Mouse (Mus musculus) ES-Bruce4 (cell line): ENCODE measurements around the gene Kcnk16. TPM values are rescaled to one million over a fixed set of nuclear protein-coding genes. Genes with fewer than 3 reads are reported as not detected.

Experiments used
- H3K27ac ChIP-seq: 2 replicates; pipeline ENCODE4 v1.5.1; 2012; ENCODE audit warnings: low read length, inconsistent platforms; ENCODE audit not compliant: insufficient read depth
- H3K27me3 ChIP-seq: 2 replicates; pipeline ENCODE4 v1.6.1; 2012; ENCODE audit warnings: mild to moderate bottlenecking, low read length, inconsistent platforms; ENCODE audit not compliant: control insufficient read depth, poor library complexity, insufficient read depth, severe bottlenecking
- H3K36me3 ChIP-seq: 2 replicates; pipeline ENCODE4 v1.6.1; 2012; ENCODE audit warnings: inconsistent platforms, mild to moderate bottlenecking, low read length, moderate library complexity; ENCODE audit not compliant: control insufficient read depth, poor library complexity, insufficient read depth, severe bottlenecking
- H3K4me1 ChIP-seq: one replicate; pipeline ENCODE4 v1.8.1; 2011; ENCODE audit warnings: low read length; ENCODE audit not compliant: control insufficient read depth, insufficient read depth
- H3K4me3 ChIP-seq: 2 replicates; pipeline ENCODE4 v1.5.1; 2011; ENCODE audit warnings: low read depth, mild to moderate bottlenecking, low read length
- H3K9ac ChIP-seq: 2 replicates; pipeline ENCODE4 v1.6.1; 2012; ENCODE audit warnings: low read depth, mild to moderate bottlenecking, inconsistent platforms; ENCODE audit not compliant: poor library complexity, severe bottlenecking
- H3K9me3 ChIP-seq: replicated peaks from 2 replicates; pipeline ENCODE4 v1.6.1; 2012; ENCODE audit warnings: mild to moderate bottlenecking, low read length, inconsistent platforms; ENCODE audit not compliant: control insufficient read depth, poor library complexity, insufficient read depth, severe bottlenecking
- CTCF ChIP-seq: IDR thresholded peaks from one replicate; pipeline ENCODE4 v1.8.1; 2011; ENCODE audit warnings: low read depth, low read length
- EP300 ChIP-seq: IDR thresholded peaks from 2 replicates; pipeline ENCODE4 v1.6.1; 2011; ENCODE audit warnings: low read depth, low read length; ENCODE audit not compliant: insufficient read depth
- POLR2A ChIP-seq: IDR thresholded peaks from one replicate; pipeline ENCODE4 v1.8.1; 2011; ENCODE audit warnings: low read length; ENCODE audit not compliant: insufficient read depth
- polyA plus RNA-seq: library from polyadenylated mRNA; stranded (reverse); fragments of >200 nt; gene quantifications from 2 replicates; pipeline ENCODE4 v1.2.4, GENCODE M21; 2011; ENCODE audit warnings: low read depth; ENCODE audit not compliant: missing spikeins, insufficient read depth, insufficient read length

Kcnk16 gene
- polyA plus RNA-seq, 1 experiment: not detected

DNA sequence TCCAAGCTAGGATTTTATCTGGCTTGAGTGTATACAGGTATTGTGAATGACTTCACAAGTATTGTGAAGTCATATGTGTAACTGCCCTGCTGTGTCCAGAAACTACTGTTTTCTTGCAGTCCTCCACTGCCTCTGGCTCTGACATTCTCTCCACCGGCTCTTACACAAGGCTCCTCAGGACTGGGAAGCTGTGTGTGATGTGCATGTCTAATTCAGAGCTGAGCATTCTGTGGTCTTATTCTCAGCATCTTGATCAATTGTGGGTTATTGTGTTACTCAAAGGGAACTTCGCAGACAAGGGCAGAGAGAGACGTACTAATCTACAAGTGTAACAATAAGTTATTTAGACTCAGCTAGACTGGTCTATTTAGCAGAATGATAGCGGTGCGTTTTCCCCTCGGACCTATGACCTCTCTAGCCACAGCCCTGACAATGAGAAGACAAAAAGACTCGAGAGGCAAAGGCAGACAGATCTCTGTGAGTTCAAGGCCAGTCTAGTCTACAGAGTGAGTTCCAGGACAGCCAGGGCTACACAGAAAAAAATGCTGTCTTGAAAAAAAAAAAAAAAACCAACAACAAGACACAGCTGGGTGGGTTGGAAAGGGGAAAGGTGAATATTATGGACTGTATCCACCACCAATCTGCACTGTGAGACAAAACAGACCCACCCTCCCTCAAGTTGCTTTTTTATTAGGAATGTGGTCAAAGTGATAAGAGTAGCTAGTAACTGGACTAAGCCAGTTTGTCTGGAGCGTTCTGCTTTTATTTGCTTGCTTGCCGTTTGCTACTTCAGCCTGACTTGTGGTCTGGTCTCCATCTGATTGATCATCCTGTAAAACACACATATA lies 57.0 kb downstream of the Kcnk16 start:
- TF ChIP-seq POLR2A (no peak), EP300 (no peak), CTCF (no peak)
- peaks cover 16% of the 10 kb centered on the region for H3K4me1 ChIP-seq
- H3K4me3 ChIP-seq: no peak overlapping the region
- no peaks in the 10 kb centered on the region for H3K36me3 ChIP-seq
- H3K9me3 ChIP-seq: no peaks in the 10 kb centered on the region
- no peak overlapping the region for H3K9ac ChIP-seq
- no peaks in the 10 kb centered on the region for H3K27me3 ChIP-seq
- no peak overlapping the region for H3K27ac ChIP-seq

Other genes with a start within 250 kb of the Kcnk16 start
- gene Saysd1, start 130.7 kb downstream of the Kcnk16 start, polyA plus RNA-seq: 3.5 and 5.8 TPM in 2 replicates
- 15.8 and 21.5 TPM in 2 replicates for gene Kcnk5, start 87.4 kb downstream of the Kcnk16 start, polyA plus RNA-seq
- 14.0 and 16.1 TPM in 2 replicates for gene Nudt13, start 25.5 kb upstream of the Kcnk16 start, polyA plus RNA-seq
- 62.2 and 67.2 TPM in 2 replicates for gene Ecd, start 78.9 kb upstream of the Kcnk16 start, polyA plus RNA-seq
- gene Fam149b, start 79.0 kb upstream of the Kcnk16 start, polyA plus RNA-seq: 37.0 and 44.9 TPM in 2 replicates
- 107 and 121 TPM in 2 replicates for gene Dnajc9, start 119.7 kb upstream of the Kcnk16 start, polyA plus RNA-seq
- gene Mrps16, start 124.4 kb upstream of the Kcnk16 start, polyA plus RNA-seq: 55.7 and 69.6 TPM in 2 replicates
- gene Cfap70, start 183.0 kb upstream of the Kcnk16 start, polyA plus RNA-seq: 0.50 and 2.1 TPM in 2 replicates
- gene Anxa7, start 210.9 kb upstream of the Kcnk16 start, polyA plus RNA-seq: 117 and 121 TPM in 2 replicates
- gene Mss51, start 227.7 kb upstream of the Kcnk16 start, polyA plus RNA-seq: 3.2 and 3.8 TPM in 2 replicates